Mouse (Mus musculus) CH12.LX (cell line): ENCODE data around the gene Cspg4.

Source experiments
- NRF1 ChIP-seq: IDR thresholded peaks from 2 replicates; pipeline ENCODE4 v1.6.1; 2014; ENCODE audit warnings: low read depth, mild to moderate bottlenecking, inconsistent platforms, low read length, improper control_type of control experiment, moderate library complexity
- POLR2A ChIP-seq: IDR thresholded peaks from 2 replicates; pipeline ENCODE4 v1.6.1; 2011; ENCODE audit warnings: low read depth, mild to moderate bottlenecking, improper control_type of control experiment, low read length

- TF ChIP-seq NRF1 (no peak), POLR2A (no peak)
Measured at GRCm38 (mm10) chr9:56915695-56916410, 51.0 kb downstream of the Cspg4 start.
